Mouse (Mus musculus): ENCODE measurements around the gene Grip1. TPM values are rescaled to one million over a fixed set of nuclear protein-coding genes. Genes with fewer than 3 reads are reported as not detected.

Gene Grip1
- polyA plus RNA-seq, 1 experiment from 2014 or later, result 3.3 TPM

DNA sequence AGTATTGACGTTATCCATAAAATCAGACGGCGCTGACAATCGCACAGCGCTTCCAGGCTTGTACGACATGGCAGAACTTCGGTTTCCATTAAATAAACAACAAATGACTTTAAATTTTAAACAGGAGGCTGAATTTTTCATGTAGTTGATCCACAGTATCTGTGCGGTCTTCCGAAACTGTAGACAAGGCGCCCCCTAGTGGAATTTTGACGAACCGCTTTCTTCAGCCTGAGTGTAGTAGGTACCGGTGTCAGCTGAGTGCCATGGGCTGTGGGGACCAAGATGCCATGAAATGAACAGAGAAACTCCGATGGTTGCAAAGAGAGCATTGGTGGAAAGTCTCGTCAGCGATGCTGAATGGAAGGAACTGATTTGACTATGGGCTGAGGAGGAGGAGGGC, 677.0 kb downstream of the Grip1 start:
- Histone ChIP-seq H3K4me2 (replicated peaks; ENCODE audit: low read depth, low read length) (no peak overlapping the region), H3K36me3 (ENCODE audit: insufficient read depth, low read length) (no peaks in the 10 kb centered on the region), H3K27me3 (ENCODE audit: insufficient read depth, low read length) (peaks cover 3% of the 10 kb centered on the region; the same call in 1 of the 2 replicates), H3K4me1 (ENCODE audit: insufficient read depth, low read length) (0 out of 2 replicates have a peak, but pooled peaks cover 4% of the 10 kb centered on the region), H3K9me3 (ENCODE audit: low read length) (no peaks in the 10 kb centered on the region), H3K27ac (ENCODE audit: low read length) (no peak overlapping the region), H3K4me3 (ENCODE audit: low read length) (no peak overlapping the region), H3K9ac (replicated peaks; ENCODE audit: low read length) (no peak overlapping the region)
- 71% methylated on average over 16 of the region's 16 CpGs for WGBS
- no peak for ATAC-seq (ENCODE audit: low FRiP score, low TSS enrichment)

DNA sequence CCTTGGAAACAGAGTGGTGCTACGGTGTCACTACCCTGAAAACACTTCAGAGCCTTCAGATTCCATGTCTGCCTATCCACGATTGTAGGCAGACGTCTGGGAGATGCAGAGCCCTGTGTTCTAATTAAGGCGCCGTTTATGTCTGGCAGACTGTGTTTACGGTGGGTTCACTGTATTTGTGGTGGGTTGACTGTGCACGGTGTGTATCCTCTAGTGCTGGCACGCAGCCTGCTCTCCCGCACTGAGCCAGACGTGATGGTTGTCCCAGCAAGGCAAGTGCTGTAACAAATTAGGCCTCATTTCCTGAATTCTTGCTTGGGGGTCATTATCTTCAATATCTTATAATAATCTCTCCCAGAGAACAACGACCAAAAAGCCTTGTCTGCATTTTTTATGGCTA, 680.1 kb downstream of the Grip1 start:
- Histone ChIP-seq H3K4me2 (replicated peaks; ENCODE audit: low read depth, low read length) (no peak overlapping the region), H3K9ac (replicated peaks; ENCODE audit: low read length) (no peak overlapping the region), H3K36me3 (ENCODE audit: insufficient read depth, low read length) (no peaks in the 10 kb centered on the region), H3K4me3 (ENCODE audit: low read length) (no peak overlapping the region), H3K9me3 (ENCODE audit: low read length) (no peaks in the 10 kb centered on the region), H3K27ac (ENCODE audit: low read length) (no peak overlapping the region), H3K27me3 (ENCODE audit: insufficient read depth, low read length) (peaks cover 3% of the 10 kb centered on the region; the same call in 1 of the 2 replicates), H3K4me1 (ENCODE audit: insufficient read depth, low read length) (0 out of 2 replicates have a peak, but pooled peaks cover 1% of the 10 kb centered on the region)
- 51% methylated on average over 11 of the region's 11 CpGs for WGBS
- ATAC-seq (ENCODE audit: low FRiP score, low TSS enrichment), result no peak

DNA sequence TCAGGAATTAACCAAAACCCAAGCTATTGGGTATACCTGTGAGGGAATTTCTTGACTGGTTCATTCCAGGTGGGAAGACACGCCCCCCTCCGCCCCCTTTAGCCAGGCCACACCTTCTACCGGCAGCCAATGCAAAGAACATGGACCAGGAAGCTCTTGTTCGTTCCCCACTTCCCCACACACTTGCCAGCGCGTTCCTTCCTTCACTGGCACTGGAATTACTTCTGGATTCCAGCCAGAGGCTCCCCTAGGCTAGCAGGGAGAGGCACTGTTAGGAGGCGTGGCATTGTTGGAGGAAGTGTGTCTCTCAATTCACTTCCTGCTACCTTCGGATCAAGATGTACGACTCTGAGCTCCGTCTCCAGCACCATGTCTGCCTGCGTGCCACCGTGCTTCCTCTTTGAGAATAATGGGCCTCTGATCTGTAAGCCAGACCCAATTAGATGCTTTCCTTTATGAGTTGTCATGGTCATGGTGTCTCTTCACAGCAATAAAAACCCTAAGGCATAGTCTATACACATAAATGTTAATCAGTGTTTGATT, 682.5 kb downstream of the Grip1 start:
- no peak for ATAC-seq (ENCODE audit: low FRiP score, low TSS enrichment)
- Histone ChIP-seq H3K27me3 (ENCODE audit: insufficient read depth, low read length) (no peaks in the 10 kb centered on the region; the same call in 1 of the 2 replicates), H3K4me1 (ENCODE audit: insufficient read depth, low read length) (no peaks in the 10 kb centered on the region), H3K36me3 (ENCODE audit: insufficient read depth, low read length) (no peaks in the 10 kb centered on the region), H3K9me3 (ENCODE audit: low read length) (no peaks in the 10 kb centered on the region), H3K4me2 (replicated peaks; ENCODE audit: low read depth, low read length) (no peak overlapping the region), H3K4me3 (ENCODE audit: low read length) (no peak overlapping the region), H3K9ac (replicated peaks; ENCODE audit: low read length) (no peak overlapping the region), H3K27ac (ENCODE audit: low read length) (no peak overlapping the region)
- WGBS, result 82% methylated on average over 12 of the region's 12 CpGs

Other genes starting within 250 kb of the Grip1 start
- 50.7 and 60.3 TPM in 2 replicates for gene Cand1, start 213.8 kb upstream of the Grip1 start, polyA plus RNA-seq (2015; fragmentation: Nextera tagmentation; extraction: Ambion mirVana)